Mouse (Mus musculus) lung, postnatal 25 days (tissue): ENCODE results near the gene Olfr789.

Source experiments
- DNase-seq: peaks from one replicate; pipeline ENCODE4 v3.0.0; 2022; ENCODE audit warnings: low spot score

Olfr789 gene

GRCm38 (mm10) chr10:129484452-129484851, at the start of gene Olfr789:
Olfr789 (plus strand) TSS chr10:129484752.
- DNase-seq: no peak

- DNase-seq: no peak
Measured at GRCm38 (mm10) chr10:129461562-129461961, 23.0 kb upstream of the Olfr789 start, which contains the start of gene Olfr787. Olfr787 (plus strand) TSS chr10:129461862.

GRCm38 (mm10) chr10:129470698-129471097, 13.9 kb upstream of the Olfr789 start, which contains the start of gene Olfr788:
Olfr788 (plus strand) TSS chr10:129470998.
- no peak for DNase-seq

- DNase-seq: no peak
Measured at GRCm38 (mm10) chr10:129473256-129473655, 11.3 kb upstream of the Olfr789 start.

- DNase-seq: no peak
Measured at GRCm38 (mm10) chr10:129473723-129474122, 10.8 kb upstream of the Olfr789 start.

GRCm38 (mm10) chr10:129490101-129490500, 5.5 kb downstream of the Olfr789 start:
- DNase-seq: no peak

GRCm38 (mm10) chr10:129498192-129498591, 13.6 kb downstream of the Olfr789 start, which contains the start of gene Olfr790:
Olfr790 (plus strand) TSS chr10:129498492.
- no peak for DNase-seq

GRCm38 (mm10) chr10:129521492-129521891, 36.9 kb downstream of the Olfr789 start, which contains the start of gene Olfr791:
Olfr791 (plus strand) TSS chr10:129521792.
- DNase-seq: no peak

- DNase-seq: no peak
Measured at GRCm38 (mm10) chr10:129538862-129539261, 54.3 kb downstream of the Olfr789 start, which contains the start of gene Olfr792. Olfr792 (plus strand) TSS chr10:129539162.
